Mouse (Mus musculus): ENCODE results near the gene Asic1. TPM values are rescaled to one million over a fixed set of nuclear protein-coding genes. Genes with fewer than 3 reads are reported as not detected.

Gene Asic1
- polyA plus RNA-seq, 1 experiment from 2014 or later = 0.53 TPM

- peaks cover 42% of the 10 kb centered on the region for H3K36me3 ChIP-seq
- no peak overlapping the region for H3K4me3 ChIP-seq (replicated peaks)
- H3K27me3 ChIP-seq = no peaks in the 10 kb centered on the region
- no peaks in the 10 kb centered on the region for H3K9me3 ChIP-seq (replicated peaks)
- 39% methylated on average over 7 of the region's 7 CpGs for WGBS (ENCODE audit: insufficient replicate concordance)
- no peak overlapping the region for H3K27ac ChIP-seq
- no peak overlapping the region for H3K9ac ChIP-seq
- DNase-seq (peak; percentile 45), ATAC-seq (ENCODE audit: low read depth) (0 out of 2 replicates have a peak, but pooled peaks have one; percentile 19)
- H3K4me2 ChIP-seq = no peak overlapping the region
- H3K4me1 ChIP-seq (replicated peaks) = peaks cover 46% of the 10 kb centered on the region
These were observed 44.7 kb downstream of the Asic1 start for GRCm38 (mm10) chr15:99714858-99715257.

- Histone ChIP-seq H3K27ac (peak overlapping the region; percentile 65; the same call in 1 of the 2 replicates), H3K4me2 (no peak overlapping the region), H3K27me3 (no peaks in the 10 kb centered on the region), H3K36me3 (peaks cover 40% of the 10 kb centered on the region), H3K9me3 (replicated peaks) (no peaks in the 10 kb centered on the region), H3K9ac (no peak overlapping the region), H3K4me3 (replicated peaks) (no peak overlapping the region), H3K4me1 (replicated peaks) (peaks cover 42% of the 10 kb centered on the region)
- DNase-seq (no peak), ATAC-seq (ENCODE audit: low read depth) (0 out of 2 replicates have a peak, but pooled peaks have one; percentile 22)
- WGBS (ENCODE audit: insufficient replicate concordance) = 57% methylated on average over 13 of the region's 13 CpGs
These were observed 45.2 kb downstream of the Asic1 start for GRCm38 (mm10) chr15:99715361-99715865.

- ATAC-seq (ENCODE audit: low read depth) (no peak), DNase-seq (no peak)
- 61% methylated on average over 11 of the region's 11 CpGs for WGBS (ENCODE audit: insufficient replicate concordance)
- no peak overlapping the region for H3K4me2 ChIP-seq
- H3K9ac ChIP-seq = no peak overlapping the region
- no peaks in the 10 kb centered on the region for H3K9me3 ChIP-seq (replicated peaks)
- H3K4me3 ChIP-seq (replicated peaks) = no peak overlapping the region
- peaks cover 36% of the 10 kb centered on the region for H3K4me1 ChIP-seq (replicated peaks)
- H3K27me3 ChIP-seq = no peaks in the 10 kb centered on the region
- H3K36me3 ChIP-seq = peaks cover 37% of the 10 kb centered on the region
- peak overlapping the region; percentile 65 for H3K27ac ChIP-seq
These were observed 46.0 kb downstream of the Asic1 start for GRCm38 (mm10) chr15:99715982-99716746.

GRCm38 (mm10) chr15:99716814-99717213, 46.6 kb downstream of the Asic1 start:
- WGBS (ENCODE audit: insufficient replicate concordance) = 80% methylated on average over 12 of the region's 12 CpGs
- H3K4me2 ChIP-seq = no peak overlapping the region
- no peak for ATAC-seq (ENCODE audit: low read depth)
- DNase-seq = no peak
- no peak overlapping the region for H3K27ac ChIP-seq
- no peaks in the 10 kb centered on the region for H3K9me3 ChIP-seq (replicated peaks)
- no peaks in the 10 kb centered on the region for H3K27me3 ChIP-seq
- H3K4me1 ChIP-seq (replicated peaks) = peaks cover 35% of the 10 kb centered on the region
- H3K4me3 ChIP-seq (replicated peaks) = no peak overlapping the region
- H3K9ac ChIP-seq = no peak overlapping the region
- H3K36me3 ChIP-seq = peaks cover 30% of the 10 kb centered on the region

- H3K9ac ChIP-seq = no peak within 1 kb of the TSS
- peaks cover 40% of the 10 kb centered on the region for H3K4me1 ChIP-seq (replicated peaks)
- H3K27me3 ChIP-seq = no peaks in the 10 kb centered on the region
- peak within 1 kb of the TSS; percentile 27 for H3K4me3 ChIP-seq (replicated peaks)
- no peak for DNase-seq
- peak within 1 kb of the TSS; percentile 34 for H3K4me2 ChIP-seq
- WGBS (ENCODE audit: insufficient replicate concordance) = 63% methylated on average over 26 of the region's 26 CpGs
- no peak for ATAC-seq (ENCODE audit: low read depth)
- H3K9me3 ChIP-seq (replicated peaks) = no peaks in the 10 kb centered on the region
- H3K36me3 ChIP-seq = peaks cover 22% of the 10 kb centered on the region
- peak within 1 kb of the TSS; percentile 65; the same call in 1 of the 2 replicates for H3K27ac ChIP-seq
These were observed 47.5 kb downstream of the Asic1 start, which contains the start of gene Gpd1 for GRCm38 (mm10) chr15:99717386-99718334. Gene Gpd1 (plus strand): TSS chr15:99717515.

- Histone ChIP-seq H3K9ac (no peak overlapping the region), H3K27ac (peak overlapping the region; percentile 63), H3K4me2 (peak overlapping the region; percentile 34), H3K4me1 (replicated peaks) (peaks cover 44% of the 10 kb centered on the region), H3K4me3 (replicated peaks) (peak overlapping the region; percentile 27; the same call in 1 of the 2 replicates), H3K27me3 (no peaks in the 10 kb centered on the region), H3K9me3 (replicated peaks) (no peaks in the 10 kb centered on the region), H3K36me3 (peaks cover 13% of the 10 kb centered on the region)
- WGBS (ENCODE audit: insufficient replicate concordance) = 65% methylated on average over 9 of the region's 9 CpGs
- DNase-seq (no peak), ATAC-seq (ENCODE audit: low read depth) (no peak)
These were observed 48.4 kb downstream of the Asic1 start for GRCm38 (mm10) chr15:99718461-99719021.

GRCm38 (mm10) chr15:99719865-99720264, 49.7 kb downstream of the Asic1 start:
- H3K36me3 ChIP-seq = peaks cover 6% of the 10 kb centered on the region; the same call in 1 of the 2 replicates
- no peaks in the 10 kb centered on the region; the same call in 1 of the 2 replicates for H3K27me3 ChIP-seq
- H3K9me3 ChIP-seq (replicated peaks) = no peaks in the 10 kb centered on the region
- 59% methylated on average over 8 of the region's 8 CpGs for WGBS (ENCODE audit: insufficient replicate concordance)
- no peak overlapping the region for H3K9ac ChIP-seq
- no peak for ATAC-seq (ENCODE audit: low read depth)
- no peak overlapping the region for H3K4me2 ChIP-seq
- H3K4me1 ChIP-seq (replicated peaks) = peaks cover 57% of the 10 kb centered on the region
- DNase-seq = no peak
- H3K4me3 ChIP-seq (replicated peaks) = no peak overlapping the region
- H3K27ac ChIP-seq = no peak overlapping the region

- ATAC-seq (ENCODE audit: low read depth) = no peak
- H3K27me3 ChIP-seq = no peaks in the 10 kb centered on the region; the same call in 1 of the 2 replicates
- H3K27ac ChIP-seq = no peak overlapping the region
- H3K9ac ChIP-seq = no peak overlapping the region; the same call in 1 of the 2 replicates
- no peaks in the 10 kb centered on the region for H3K9me3 ChIP-seq (replicated peaks)
- peaks cover 52% of the 10 kb centered on the region for H3K4me1 ChIP-seq (replicated peaks)
- WGBS (ENCODE audit: insufficient replicate concordance) = 66% methylated on average over 25 of the region's 25 CpGs
- H3K4me2 ChIP-seq = no peak overlapping the region
- H3K36me3 ChIP-seq = peaks cover 6% of the 10 kb centered on the region; the same call in 1 of the 2 replicates
- H3K4me3 ChIP-seq (replicated peaks) = no peak overlapping the region
- no peak for DNase-seq
These were observed 52.0 kb downstream of the Asic1 start for GRCm38 (mm10) chr15:99721921-99722743.

- Histone ChIP-seq H3K9me3 (replicated peaks) (no peaks in the 10 kb centered on the region), H3K4me2 (peak overlapping the region; percentile 77), H3K9ac (peak overlapping the region; percentile 26; the same call in 1 of the 2 replicates), H3K4me1 (replicated peaks) (peaks cover 53% of the 10 kb centered on the region), H3K27me3 (no peaks in the 10 kb centered on the region; the same call in 1 of the 2 replicates), H3K4me3 (replicated peaks) (no peak overlapping the region), H3K27ac (peak overlapping the region; percentile 86), H3K36me3 (peaks cover 15% of the 10 kb centered on the region)
- 36% methylated on average over 10 of the region's 10 CpGs for WGBS (ENCODE audit: insufficient replicate concordance)
- DNase-seq (no peak), ATAC-seq (ENCODE audit: low read depth) (no peak)
These were observed 52.9 kb downstream of the Asic1 start for GRCm38 (mm10) chr15:99723120-99723514.

Data from liver, embryonic 13.5 days (tissue).